Mouse (Mus musculus) ES-E14 (cell line): ENCODE data around the gene Nr5a2. TPM values are rescaled to one million over a fixed set of nuclear protein-coding genes. Genes with fewer than 3 reads are reported as not detected.
"Not testable (repeated sequence)": the region's sequence is repeated elsewhere in the genome, so short reads cannot be mapped to it uniquely, and the experiment has no call there.

Experiments used
- DNase-seq: peaks from one replicate; pipeline ENCODE4 v3.0.0-alpha.2; 2013; ENCODE audit warnings: low read depth, low spot score
- H3K27ac ChIP-seq: 2 replicates; pipeline ENCODE4 v1.5.1; 2012; ENCODE audit warnings: low read depth, mild to moderate bottlenecking, low read length, moderate library complexity, mixed read lengths; ENCODE audit not compliant: poor library complexity, insufficient read depth, severe bottlenecking
- H3K36me3 ChIP-seq: 2 replicates; pipeline ENCODE4 v1.6.1; 2012; ENCODE audit warnings: mild to moderate bottlenecking, low read length, moderate library complexity, mixed read lengths; ENCODE audit not compliant: control insufficient read depth, poor library complexity, insufficient read depth, severe bottlenecking
- H3K4me1 ChIP-seq, 2 experiments: fragments of 150-350 bp in 1 of 2; sonication (generic) in 1 of 2; 2 replicates each; pipeline ENCODE4 v1.6.1; 2012; ENCODE audit warnings: low read length in 2 of 2, mild to moderate bottlenecking in 1 of 2, mixed read lengths in 1 of 2; ENCODE audit not compliant: control insufficient read depth in 2 of 2, insufficient read depth in 2 of 2, poor library complexity in 1 of 2
- H3K4me3 ChIP-seq, 2 experiments: fragments of 150-350 bp in 1 of 2; sonication (generic) in 1 of 2; 2 replicates each; pipeline ENCODE4 v1.5.1; 2012; ENCODE audit warnings: low read length in 2 of 2, low read depth in 1 of 2, mild to moderate bottlenecking in 1 of 2, mixed read lengths in 1 of 2; ENCODE audit not compliant: insufficient read depth in 1 of 2, poor library complexity in 1 of 2, severe bottlenecking in 1 of 2
- H3K9ac ChIP-seq: 2 replicates; pipeline ENCODE4 v1.6.1; 2012; ENCODE audit warnings: low read depth, mild to moderate bottlenecking, low read length, mixed read lengths; ENCODE audit not compliant: poor library complexity, insufficient read depth, severe bottlenecking
- H3K9me3 ChIP-seq: fragments of 150-350 bp; sonication (generic); 2 replicates; pipeline ENCODE4 v1.6.1; 2012; ENCODE audit warnings: low read depth, mild to moderate bottlenecking, low read length; ENCODE audit not compliant: control insufficient read depth, insufficient read depth
- CHD2 ChIP-seq: IDR thresholded peaks from 2 replicates; pipeline ENCODE4 v1.6.1; 2014; ENCODE audit warnings: mild to moderate bottlenecking, low read depth, low read length, inconsistent platforms
- HCFC1 ChIP-seq: IDR thresholded peaks from 2 replicates; pipeline ENCODE4 v1.6.1; 2012; ENCODE audit warnings: low read length, inconsistent platforms, borderline replicate concordance; ENCODE audit not compliant: insufficient read depth
- MAFK ChIP-seq: IDR thresholded peaks from 2 replicates; pipeline ENCODE4 v1.6.1; 2014; ENCODE audit warnings: mild to moderate bottlenecking, low read depth, low read length, inconsistent platforms; ENCODE audit not compliant: insufficient read depth
- ZC3H11A ChIP-seq: IDR thresholded peaks from 2 replicates; pipeline ENCODE4 v1.6.1; 2012; ENCODE audit warnings: low read depth, mild to moderate bottlenecking, inconsistent platforms, low read length, borderline replicate concordance
- ZNF384 ChIP-seq: IDR thresholded peaks from 2 replicates; pipeline ENCODE4 v1.6.1; 2012; ENCODE audit warnings: low read depth, low read length, inconsistent platforms
- in situ Hi-C, 2 experiments: fragments of 600-800 bp; cut with MboI; formaldehyde crosslinking; loops; one replicate each; pipeline ENCODE4 v1.15.1; 2025; ENCODE audit warnings: low sequenced_read_pairs in 2 of 2, inconsistent platforms in 1 of 2; ENCODE audit not compliant: unreplicated experiment in 2 of 2
- total RNA-seq: library from RNA; depleted of rRNA; stranded (reverse); fragments of 300-350 nt; gene quantifications from 2 replicates; pipeline ENCODE4 v1.2.3, GENCODE M21; 2012

Gene Nr5a2
- total RNA-seq, 1 experiment: 24.6 TPM

DNA sequence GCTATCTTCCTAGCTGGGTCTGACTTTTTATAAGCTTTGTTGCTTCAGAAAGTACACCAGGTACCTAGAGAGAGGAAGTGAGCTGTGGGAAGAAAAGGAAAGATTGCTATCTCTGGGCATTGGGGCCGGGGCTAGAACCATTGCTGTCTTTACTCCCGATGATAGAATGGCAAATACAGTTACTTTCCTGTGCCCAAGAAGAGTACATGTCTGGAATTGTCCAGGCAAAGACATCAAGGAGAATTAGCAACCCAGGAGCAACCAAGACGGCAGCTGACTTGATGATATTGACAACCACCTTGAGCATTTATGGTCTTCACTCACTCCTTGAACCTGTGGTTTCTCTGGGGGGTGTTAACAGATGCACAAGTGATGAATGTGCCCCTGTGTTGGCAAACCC lies 130.3 kb downstream of the Nr5a2 start:
- in situ Hi-C loops: no loop called here
- H3K4me1 ChIP-seq: peaks cover 0 to 2% of the 10 kb centered on the region in 2 experiments; a peak in 1 of 4 replicates

DNA sequence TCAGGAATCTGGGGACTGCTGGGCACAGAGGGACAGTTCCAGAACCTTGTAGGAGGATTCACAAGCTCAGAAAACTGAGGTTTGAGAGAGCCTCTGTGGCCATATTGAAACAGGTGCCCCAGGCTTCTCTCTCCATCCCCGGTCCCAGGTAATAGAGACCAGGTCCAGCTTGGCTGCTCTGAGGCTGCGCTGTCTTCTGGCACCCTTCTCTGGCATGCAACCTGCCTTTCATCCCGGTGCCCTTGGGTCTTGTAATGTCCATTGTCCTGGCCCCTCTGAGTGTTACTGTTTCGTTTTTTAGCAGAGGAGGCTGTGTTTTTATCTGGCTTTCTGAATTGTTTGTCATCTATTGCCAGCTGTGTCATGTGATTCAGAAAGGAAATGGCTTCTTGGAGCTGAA lies 136.4 kb downstream of the Nr5a2 start:
- Histone ChIP-seq H3K9me3 (no peaks in the 10 kb centered on the region), H3K4me1 (no peaks in the 10 kb centered on the region), H3K36me3 (no peaks in the 10 kb centered on the region), H3K27ac (no peak overlapping the region), H3K9ac (no peak overlapping the region), H3K4me3 (no peak overlapping the region)
- DNase-seq: no peak
- in situ Hi-C loops: no loop called here
- no peak for TF ChIP-seq HCFC1
- TF ChIP-seq MAFK: no peak
- TF ChIP-seq CHD2: no peak
- TF ChIP-seq ZC3H11A: no peak
- TF ChIP-seq ZNF384: no peak

More for the DNA sequence above, 130.3 kb downstream of the Nr5a2 start:
- Histone ChIP-seq H3K9ac (no peak overlapping the region), H3K9me3 (no peaks in the 10 kb centered on the region), H3K4me3 (no peak overlapping the region), H3K27ac (no peak overlapping the region), H3K36me3 (no peaks in the 10 kb centered on the region)
- no peak for DNase-seq
- no peak for TF ChIP-seq ZC3H11A
- no peak for TF ChIP-seq HCFC1
- no peak for TF ChIP-seq MAFK
- no peak for TF ChIP-seq ZNF384
- TF ChIP-seq CHD2: no peak

DNA sequence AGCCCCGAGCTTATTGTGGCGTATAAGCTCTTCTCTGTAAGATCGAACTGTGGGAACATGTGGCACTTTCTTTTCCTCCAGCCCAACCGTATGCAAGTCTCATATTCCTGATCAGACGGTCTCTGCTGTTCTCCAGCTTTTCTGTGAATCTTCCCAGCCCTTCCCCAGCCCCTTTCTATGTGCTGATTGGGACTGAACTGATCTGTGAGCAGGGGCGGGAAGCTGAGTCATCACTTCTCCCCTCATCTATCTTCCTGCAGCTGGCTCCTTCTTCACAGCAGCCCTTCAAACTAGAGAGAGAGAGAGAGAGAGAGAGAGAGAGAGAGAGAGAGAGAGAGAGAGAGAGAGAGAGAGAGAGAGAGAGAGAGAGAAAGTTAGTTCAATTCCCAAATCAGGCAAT lies 159.6 kb downstream of the Nr5a2 start:
- in situ Hi-C loops: no loop called here
- H3K27ac ChIP-seq: no peak overlapping the region
- H3K36me3 ChIP-seq: no peaks in the 10 kb centered on the region
- no peak overlapping the region for H3K4me3 ChIP-seq
- H3K9me3 ChIP-seq: no peaks in the 10 kb centered on the region
- no peak overlapping the region for H3K9ac ChIP-seq
- 0 out of 4 replicates have a peak, but pooled peaks cover 0 to 3% of the 10 kb centered on the region in 2 experiments for H3K4me1 ChIP-seq
- TF ChIP-seq MAFK (peak; percentile 56; the same call in 1 of the 2 replicates), CHD2 (no peak)
- DNase-seq: no peak

DNA sequence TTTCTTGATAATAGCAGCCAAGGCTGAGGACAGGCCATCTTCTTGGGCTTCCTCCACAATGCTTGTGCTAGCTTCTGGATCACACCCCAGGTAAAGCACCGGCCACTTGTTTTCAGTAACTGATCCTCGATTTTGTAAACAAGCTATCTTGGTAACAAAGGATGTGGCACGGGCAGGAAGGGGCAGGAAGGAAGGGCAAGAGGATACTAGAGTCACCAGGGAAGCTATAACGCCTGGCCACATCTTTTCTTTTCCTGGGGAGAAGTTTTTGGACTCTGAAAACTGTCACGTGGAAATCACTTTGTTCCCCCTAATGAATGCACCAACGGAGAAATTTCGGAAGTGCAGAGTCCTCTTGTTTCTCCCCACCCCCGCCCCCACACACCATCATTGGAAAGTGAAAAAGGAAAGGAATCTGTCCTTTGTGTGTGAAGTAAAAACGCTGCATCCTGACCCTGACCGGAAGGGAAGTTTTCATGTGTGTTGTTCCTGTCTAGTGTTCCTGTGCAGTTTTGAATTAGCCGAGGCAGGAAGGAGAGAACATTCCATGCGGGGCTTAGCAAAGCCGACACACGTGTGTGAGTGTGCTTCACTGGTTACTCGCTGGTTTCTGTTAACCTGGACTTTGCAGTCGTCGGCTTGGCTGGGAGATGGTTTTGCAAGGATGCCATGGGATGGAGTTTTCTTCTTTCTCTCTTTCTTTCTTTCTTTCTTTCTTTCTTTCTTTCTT lies 163.7 kb downstream of the Nr5a2 start:
- TF ChIP-seq ZC3H11A (no peak), CHD2 (no peak), MAFK (no peak), HCFC1 (no peak), ZNF384 (no peak)
- H3K9me3 ChIP-seq: no peaks in the 10 kb centered on the region
- no peaks in the 10 kb centered on the region for H3K36me3 ChIP-seq
- in situ Hi-C loops: loop anchor here in 1 of 2 experiments (25.0 kb wide), 1 partner anchor 316 kb away; no protein-coding TSS in a partner anchor
- no peak overlapping the region for H3K4me3 ChIP-seq
- no peak overlapping the region for H3K27ac ChIP-seq
- H3K9ac ChIP-seq: no peak overlapping the region
- H3K4me1 ChIP-seq: 0 out of 4 replicates have a peak, but pooled peaks cover 0 to 3% of the 10 kb centered on the region in 2 experiments
- DNase-seq: no peak

DNA sequence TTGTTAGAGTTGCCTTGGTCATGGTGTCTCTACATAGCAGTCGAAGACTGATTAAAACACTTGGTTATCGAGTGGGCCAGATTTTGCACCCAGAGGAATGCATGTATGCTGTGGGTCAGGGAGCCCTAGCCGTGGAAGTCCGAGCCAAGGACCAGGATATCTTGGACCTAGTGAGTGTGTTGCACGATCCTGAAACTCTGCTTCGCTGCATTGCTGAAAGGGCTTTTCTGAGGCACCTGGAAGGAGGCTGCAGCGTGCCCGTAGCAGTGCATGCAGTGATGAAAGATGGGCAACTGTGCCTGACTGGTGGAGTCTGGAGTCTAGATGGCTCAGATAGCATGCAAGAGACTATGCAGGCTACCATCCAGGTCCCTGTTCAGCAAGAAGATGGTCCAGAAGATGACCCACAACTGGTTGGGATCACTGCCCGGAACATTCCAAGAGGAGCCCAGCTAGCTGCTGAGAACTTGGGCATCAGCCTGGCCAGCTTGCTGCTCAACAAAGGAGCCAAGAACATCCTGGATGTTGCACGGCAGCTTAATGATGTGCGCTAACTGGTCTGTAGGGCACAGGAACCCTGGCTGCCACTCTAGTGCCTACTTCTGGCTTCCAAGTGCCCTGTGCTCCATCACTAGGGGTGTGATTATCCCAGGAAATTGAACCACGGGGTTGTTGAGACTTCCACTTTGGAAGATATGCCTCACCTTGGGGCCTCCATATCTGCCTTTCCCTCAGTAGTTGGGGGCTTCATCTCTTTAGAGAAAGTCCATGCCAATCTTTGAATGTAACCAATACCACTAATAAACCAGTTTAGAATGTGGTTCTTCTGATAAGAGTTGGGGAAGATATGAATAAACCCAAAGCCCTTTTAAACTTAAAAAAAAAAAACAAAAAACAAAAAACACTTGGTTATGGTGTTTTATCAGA lies 167.0 kb downstream of the Nr5a2 start:
- not testable (repeated sequence) for H3K9ac ChIP-seq, H3K9me3 ChIP-seq, H3K4me3 ChIP-seq, H3K36me3 ChIP-seq, H3K27ac ChIP-seq, DNase-seq, H3K4me1 ChIP-seq
- in situ Hi-C loops: loop anchor here in 1 of 2 experiments (25.0 kb wide), 1 partner anchor 319 kb away; no protein-coding TSS in a partner anchor
